Mouse (Mus musculus) naive thymus-derived CD4-positive, alpha-beta T cell, adult 5 months (primary cell): ENCODE measurements around the gene Nosip. TPM values are rescaled to one million over a fixed set of nuclear protein-coding genes. Genes with fewer than 3 reads are reported as not detected.

ENCODE experiments used
- polyA plus RNA-seq: library from polyadenylated mRNA; unstranded; fragments of 100-300 nt; shearing (Covaris generic); gene quantifications from one replicate; pipeline ENCODE4 v1.2.1, GENCODE M21; 2017

Gene Nosip
- polyA plus RNA-seq = 104 TPM

GRCm38 (mm10) chr7:45062239-45062835, at the start of gene Nosip, which contains the start of gene Prrg2:
Gene Nosip, plus strand, starts transcription at chr7:45062429.
Gene Prrg2, minus strand, starts transcription at chr7:45062677.

DNA sequence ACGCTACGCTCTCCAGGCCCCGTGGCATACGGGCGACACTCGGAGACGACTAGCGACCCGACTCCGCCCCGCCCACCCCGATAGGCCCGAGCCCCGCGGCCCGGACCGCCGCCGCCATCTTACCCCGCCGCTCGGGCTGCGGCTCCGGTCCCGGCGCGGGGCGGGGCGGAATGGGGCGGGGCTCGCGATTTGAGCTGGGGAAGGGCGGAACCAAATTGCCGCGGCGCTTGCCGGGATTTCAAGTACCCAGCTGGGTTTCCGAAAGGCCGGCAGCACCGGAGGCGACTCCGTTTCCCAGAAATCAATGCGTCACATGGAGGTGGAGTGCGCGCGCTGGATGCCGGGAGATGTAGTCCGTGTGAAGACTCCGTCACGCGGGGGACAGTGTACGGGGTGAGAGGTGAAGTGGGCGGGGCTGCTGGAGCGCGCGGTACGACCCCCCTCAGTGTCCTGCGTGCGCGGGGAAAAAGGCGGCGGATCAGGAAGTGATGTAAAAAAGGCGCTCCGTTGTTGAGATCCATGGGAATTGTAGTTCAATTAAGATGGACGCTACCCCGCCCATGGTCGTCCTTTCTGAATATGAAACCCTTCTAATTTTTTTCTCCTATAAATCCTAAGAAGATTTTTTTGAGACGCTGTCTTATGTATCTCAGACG, 46.1 kb upstream of the Nosip start, which contains the start of gene Scaf1:
Scaf1 (minus strand) TSS at position 407 of the 656 bp plus-strand sequence.

GRCm38 (mm10) chr7:45017242-45018061, 44.8 kb upstream of the Nosip start, which contains the start of gene Rras:
Gene Rras, plus strand, starts transcription at chr7:45017961.

GRCm38 (mm10) chr7:45052862-45053116, 9.4 kb upstream of the Nosip start, which contains the start of gene Prr12:
Gene Prr12, minus strand, starts transcription at chr7:45052881.

GRCm38 (mm10) chr7:45092048-45092447, 29.8 kb downstream of the Nosip start, which contains the start of gene Rcn3:
Gene Rcn3, minus strand, starts transcription at chr7:45092221.

DNA sequence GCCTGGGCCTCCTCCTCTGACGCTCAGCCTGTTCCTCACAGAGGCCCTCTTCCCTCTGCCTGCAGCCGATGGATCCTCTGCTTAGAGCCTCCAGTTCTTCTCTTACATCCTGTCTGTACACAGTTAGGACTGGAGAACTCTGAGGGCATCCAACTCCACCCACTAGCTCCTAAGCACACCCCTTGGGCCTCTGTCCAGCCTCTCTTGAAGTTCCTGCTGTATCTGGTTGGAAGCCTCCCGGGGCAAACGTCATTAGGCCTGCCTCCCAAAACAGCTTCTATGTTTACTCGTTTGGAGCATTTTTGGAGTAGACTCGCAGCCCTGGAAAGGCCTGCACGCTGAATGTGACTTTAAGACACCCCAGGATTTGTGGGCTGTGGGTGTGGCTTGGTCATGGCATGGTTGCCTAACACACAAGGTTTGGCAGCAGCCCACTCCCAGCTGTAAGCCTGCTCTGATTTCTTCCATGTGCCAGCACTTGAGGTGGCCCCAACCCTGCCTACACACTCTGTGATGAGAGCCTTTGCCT, 41.5 kb downstream of the Nosip start, which contains the start of gene Fcgrt:
Fcgrt (minus strand) TSS at position 200 of the 529 bp plus-strand sequence.

DNA sequence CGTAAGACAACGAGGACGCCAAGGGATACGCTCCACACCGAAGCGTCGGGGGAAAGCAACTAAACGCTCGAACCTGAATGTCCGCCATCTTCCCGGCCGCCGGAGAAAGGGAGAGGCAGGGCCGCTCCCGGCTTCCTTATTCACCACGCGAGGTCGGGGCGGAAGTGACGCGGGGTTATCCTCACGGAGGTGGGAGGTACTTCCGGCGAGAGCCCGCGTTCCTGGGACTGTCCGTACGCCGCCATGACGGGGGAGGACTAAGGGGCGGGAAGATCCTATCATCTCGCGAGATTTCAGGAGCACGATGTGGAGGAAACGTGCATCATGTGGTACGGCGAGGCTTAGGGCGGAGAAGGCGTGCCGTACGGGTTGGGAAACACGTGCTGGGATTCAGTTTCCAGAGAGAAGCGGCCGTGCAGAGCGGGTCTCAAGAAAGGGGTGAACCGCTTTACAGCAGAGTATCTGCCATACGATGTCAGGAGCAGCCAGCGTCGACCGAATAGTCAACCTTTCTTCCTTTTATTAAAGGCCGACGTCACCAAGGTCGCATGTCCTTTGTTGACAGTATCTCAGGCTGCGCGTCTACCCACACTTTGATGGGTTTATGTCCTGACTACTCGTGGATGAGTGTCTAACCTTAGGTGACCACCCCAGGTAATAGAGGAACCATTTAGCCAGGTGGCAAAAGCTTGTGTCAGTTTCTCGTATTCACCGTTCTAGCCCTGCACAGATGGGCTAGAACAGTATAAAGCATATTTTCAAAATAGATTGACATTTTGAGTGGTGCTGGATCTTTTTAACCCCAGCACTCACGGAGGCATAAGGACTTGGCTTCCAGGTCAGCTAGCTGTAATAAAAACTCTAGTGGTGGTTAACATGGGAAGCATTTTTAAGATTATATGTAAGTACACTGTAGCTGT, 62.3 kb downstream of the Nosip start, which contains the start of gene Rps11:
Rps11 (minus strand) TSS at position 216 of the 920 bp plus-strand sequence.

Other genes starting within 250 kb of the Nosip start
- 37.1 TPM for gene Nup62, start 246.3 kb upstream of the Nosip start, polyA plus RNA-seq
- 0.85 TPM for gene Il4i1, start 246.0 kb upstream of the Nosip start, polyA plus RNA-seq
- 0.70 TPM for gene Atf5, start 245.8 kb upstream of the Nosip start, polyA plus RNA-seq
- 35.2 TPM for gene Akt1s1, start 213.4 kb upstream of the Nosip start, polyA plus RNA-seq
- gene Tbc1d17, start 213.3 kb upstream of the Nosip start, polyA plus RNA-seq = 133 TPM
- 57.0 TPM for gene Pnkp, start 205.3 kb upstream of the Nosip start, polyA plus RNA-seq
- gene Ptov1, start 192.6 kb upstream of the Nosip start, polyA plus RNA-seq = 40.0 TPM
- 48.6 TPM for gene Med25, start 169.7 kb upstream of the Nosip start, polyA plus RNA-seq
- 20.9 TPM for gene Fuz, start 166.3 kb upstream of the Nosip start, polyA plus RNA-seq
- gene Ap2a1, start 132.9 kb upstream of the Nosip start, polyA plus RNA-seq = 53.1 TPM
- gene Tsks, start 119.2 kb upstream of the Nosip start, polyA plus RNA-seq = not detected
- gene Cpt1c, start 87.6 kb upstream of the Nosip start, polyA plus RNA-seq = not detected
- 161 TPM for gene Prmt1, start 75.9 kb upstream of the Nosip start, polyA plus RNA-seq
- 172 TPM for gene Irf3, start 64.8 kb upstream of the Nosip start, polyA plus RNA-seq
- gene Bcl2l12, start 63.7 kb upstream of the Nosip start, polyA plus RNA-seq = 17.5 TPM
- 27.3 TPM for gene Scaf1, start 46.1 kb upstream of the Nosip start, polyA plus RNA-seq
- gene Rras, start 44.5 kb upstream of the Nosip start, polyA plus RNA-seq = 11.5 TPM
- 2.2 TPM for gene Prr12, start 9.5 kb upstream of the Nosip start, polyA plus RNA-seq
- 1.7 TPM for gene Prrg2, start 248 bp downstream of the Nosip start, polyA plus RNA-seq
- 10.6 TPM for gene Rcn3, start 29.8 kb downstream of the Nosip start, polyA plus RNA-seq
- gene Fcgrt, start 41.4 kb downstream of the Nosip start, polyA plus RNA-seq = 6.2 TPM
- 2,728 TPM for gene Rps11, start 62.0 kb downstream of the Nosip start, polyA plus RNA-seq
- 3,371 TPM for gene Rpl13a, start 66.3 kb downstream of the Nosip start, polyA plus RNA-seq
- gene Gm45713, start 73.8 kb downstream of the Nosip start, polyA plus RNA-seq = not detected
- gene Flt3l, start 74.0 kb downstream of the Nosip start, polyA plus RNA-seq = 252 TPM
- 30.4 TPM for gene Pih1d1, start 91.9 kb downstream of the Nosip start, polyA plus RNA-seq
- 42.7 TPM for gene Aldh16a1, start 92.2 kb downstream of the Nosip start, polyA plus RNA-seq
- gene Slc17a7, start 101.5 kb downstream of the Nosip start, polyA plus RNA-seq = 0.20 TPM
- not detected for gene Gfy, start 117.1 kb downstream of the Nosip start, polyA plus RNA-seq
- gene Pth2, start 118.6 kb downstream of the Nosip start, polyA plus RNA-seq = not detected
- gene Ccdc155, start 142.5 kb downstream of the Nosip start, polyA plus RNA-seq = not detected
- gene Dkkl1, start 149.7 kb downstream of the Nosip start, polyA plus RNA-seq = 2.7 TPM
- gene Tead2, start 153.3 kb downstream of the Nosip start, polyA plus RNA-seq = 0.95 TPM
- gene Cd37, start 176.7 kb downstream of the Nosip start, polyA plus RNA-seq = 402 TPM
- not detected for gene Slc6a16, start 178.7 kb downstream of the Nosip start, polyA plus RNA-seq
- gene Slc6a21, start 215.1 kb downstream of the Nosip start, polyA plus RNA-seq = not detected